Mouse (Mus musculus): Measurements from ENCODE around the gene Hist1h2ae. TPM values are rescaled to one million over a fixed set of nuclear protein-coding genes. Genes with fewer than 3 reads are reported as not detected.

Gene Hist1h2ae
- total RNA-seq, 1 experiment = 587 TPM

- in situ Hi-C loops (cut with MboI; ENCODE audit: low sequenced_read_pairs in 2 of 2, unreplicated experiment in 2 of 2) = no loop called here
- no peak for TF ChIP-seq ZNF384 (IDR thresholded peaks at IDR 0.05; ENCODE audit: low read depth, low read length)
- peak; percentile 27; the same call in 1 of the 2 replicates for TF ChIP-seq ZC3H11A (IDR thresholded peaks at IDR 0.05; ENCODE audit: borderline replicate concordance, low read depth, low read length)
- no peak for DNase-seq (ENCODE audit: low read depth, low spot score)
- Histone ChIP-seq H3K9me3 (ENCODE audit: control insufficient read depth, insufficient read depth, low read depth, low read length) (no peaks in the 10 kb centered on the region), H3K27ac (ENCODE audit: insufficient read depth, low read depth, low read length, poor library complexity, severe bottlenecking) (no peak overlapping the region), H3K36me3 (ENCODE audit: control insufficient read depth, insufficient read depth, low read length, poor library complexity, severe bottlenecking) (no peaks in the 10 kb centered on the region), H3K9ac (ENCODE audit: insufficient read depth, low read depth, low read length, poor library complexity, severe bottlenecking) (no peak overlapping the region), H3K4me1 (ENCODE audit: control insufficient read depth in 2 of 2, insufficient read depth in 2 of 2, low read length in 2 of 2, poor library complexity in 1 of 2) (peaks cover 7 to 10% of the 10 kb centered on the region in 2 experiments), H3K4me3 (ENCODE audit: insufficient read depth in 1 of 2, low read depth in 1 of 2, low read length in 2 of 2, poor library complexity in 1 of 2, severe bottlenecking in 1 of 2) (no peak overlapping the region)
Observed at GRCm38 (mm10) chr13:23597957-23598356, 26.9 kb upstream of the Hist1h2ae start.

- H3K9ac ChIP-seq (ENCODE audit: insufficient read depth, low read depth, low read length, poor library complexity, severe bottlenecking) = no peak overlapping the region
- peak overlapping the region; percentile 13; the same call in 1 of the 2 replicates for H3K27ac ChIP-seq (ENCODE audit: insufficient read depth, low read depth, low read length, poor library complexity, severe bottlenecking)
- peaks cover 7 to 10% of the 10 kb centered on the region in 2 experiments for H3K4me1 ChIP-seq (ENCODE audit: control insufficient read depth in 2 of 2, insufficient read depth in 2 of 2, low read length in 2 of 2, poor library complexity in 1 of 2)
- DNase-seq (ENCODE audit: low read depth, low spot score) = no peak
- H3K36me3 ChIP-seq (ENCODE audit: control insufficient read depth, insufficient read depth, low read length, poor library complexity, severe bottlenecking) = no peaks in the 10 kb centered on the region
- H3K4me3 ChIP-seq (ENCODE audit: insufficient read depth in 1 of 2, low read depth in 1 of 2, low read length in 2 of 2, poor library complexity in 1 of 2, severe bottlenecking in 1 of 2) = no peak overlapping the region
- no peaks in the 10 kb centered on the region for H3K9me3 ChIP-seq (ENCODE audit: control insufficient read depth, insufficient read depth, low read depth, low read length)
- in situ Hi-C loops (cut with MboI; ENCODE audit: low sequenced_read_pairs in 2 of 2, unreplicated experiment in 2 of 2) = no loop called here
- TF ChIP-seq ZNF384 (IDR thresholded peaks at IDR 0.05; ENCODE audit: low read depth, low read length) (no peak), HCFC1 (IDR thresholded peaks at IDR 0.05; ENCODE audit: borderline replicate concordance, insufficient read depth, low read length) (no peak), MAFK (IDR thresholded peaks at IDR 0.05; ENCODE audit: insufficient read depth, low read depth, low read length) (no peak), ZC3H11A (IDR thresholded peaks at IDR 0.05; ENCODE audit: borderline replicate concordance, low read depth, low read length) (no peak), CHD2 (IDR thresholded peaks at IDR 0.05; ENCODE audit: low read depth, low read length) (no peak)
Observed at GRCm38 (mm10) chr13:23595622-23596372, 24.8 kb upstream of the Hist1h2ae start.

GRCm38 (mm10) chr13:23595185-23595584 is 24.2 kb upstream of the Hist1h2ae start:
- Histone ChIP-seq H3K27ac (ENCODE audit: insufficient read depth, low read depth, low read length, poor library complexity, severe bottlenecking) (peak overlapping the region; percentile 13; the same call in 1 of the 2 replicates), H3K9me3 (ENCODE audit: control insufficient read depth, insufficient read depth, low read depth, low read length) (no peaks in the 10 kb centered on the region), H3K4me3 (ENCODE audit: insufficient read depth in 1 of 2, low read depth in 1 of 2, low read length in 2 of 2, poor library complexity in 1 of 2, severe bottlenecking in 1 of 2) (no peak overlapping the region), H3K36me3 (ENCODE audit: control insufficient read depth, insufficient read depth, low read length, poor library complexity, severe bottlenecking) (no peaks in the 10 kb centered on the region), H3K4me1 (ENCODE audit: control insufficient read depth in 2 of 2, insufficient read depth in 2 of 2, low read length in 2 of 2, poor library complexity in 1 of 2) (peaks cover 7 to 10% of the 10 kb centered on the region in 2 experiments), H3K9ac (ENCODE audit: insufficient read depth, low read depth, low read length, poor library complexity, severe bottlenecking) (no peak overlapping the region)
- in situ Hi-C loops (cut with MboI; ENCODE audit: low sequenced_read_pairs in 2 of 2, unreplicated experiment in 2 of 2) = no loop called here
- DNase-seq (ENCODE audit: low read depth, low spot score) = no peak
- TF ChIP-seq ZNF384 (IDR thresholded peaks at IDR 0.05; ENCODE audit: low read depth, low read length) (no peak), CHD2 (IDR thresholded peaks at IDR 0.05; ENCODE audit: low read depth, low read length) (no peak), MAFK (IDR thresholded peaks at IDR 0.05; ENCODE audit: insufficient read depth, low read depth, low read length) (no peak), ZC3H11A (IDR thresholded peaks at IDR 0.05; ENCODE audit: borderline replicate concordance, low read depth, low read length) (no peak), HCFC1 (IDR thresholded peaks at IDR 0.05; ENCODE audit: borderline replicate concordance, insufficient read depth, low read length) (no peak)

- Histone ChIP-seq H3K9me3 (ENCODE audit: control insufficient read depth, insufficient read depth, low read depth, low read length) (no peaks in the 10 kb centered on the region), H3K4me1 (ENCODE audit: control insufficient read depth in 2 of 2, insufficient read depth in 2 of 2, low read length in 2 of 2, poor library complexity in 1 of 2) (peaks cover 7 to 13% of the 10 kb centered on the region in 2 experiments), H3K36me3 (ENCODE audit: control insufficient read depth, insufficient read depth, low read length, poor library complexity, severe bottlenecking) (no peaks in the 10 kb centered on the region), H3K27ac (ENCODE audit: insufficient read depth, low read depth, low read length, poor library complexity, severe bottlenecking) (no peak overlapping the region), H3K9ac (ENCODE audit: insufficient read depth, low read depth, low read length, poor library complexity, severe bottlenecking) (no peak overlapping the region), H3K4me3 (ENCODE audit: insufficient read depth in 1 of 2, low read depth in 1 of 2, low read length in 2 of 2, poor library complexity in 1 of 2, severe bottlenecking in 1 of 2) (no peak overlapping the region)
- TF ChIP-seq CHD2 (IDR thresholded peaks at IDR 0.05; ENCODE audit: low read depth, low read length) (no peak), ZNF384 (IDR thresholded peaks at IDR 0.05; ENCODE audit: low read depth, low read length) (no peak), MAFK (IDR thresholded peaks at IDR 0.05; ENCODE audit: insufficient read depth, low read depth, low read length) (no peak), ZC3H11A (IDR thresholded peaks at IDR 0.05; ENCODE audit: borderline replicate concordance, low read depth, low read length) (no peak), HCFC1 (IDR thresholded peaks at IDR 0.05; ENCODE audit: borderline replicate concordance, insufficient read depth, low read length) (no peak)
- in situ Hi-C loops (cut with MboI; ENCODE audit: low sequenced_read_pairs in 2 of 2, unreplicated experiment in 2 of 2) = no loop called here
- no peak for DNase-seq (ENCODE audit: low read depth, low spot score)
Observed at GRCm38 (mm10) chr13:23593051-23593770, 22.2 kb upstream of the Hist1h2ae start.

Measured in ES-E14 (cell line).